Mouse (Mus musculus): ENCODE data around the gene Tmub1.
"Not testable (repeated sequence)": the region's sequence is repeated elsewhere in the genome, so short reads cannot be mapped to it uniquely, and the experiment has no call there.

Tmub1 gene

GRCm38 (mm10) chr5:24424004-24424781 is 23.5 kb downstream of the Tmub1 start:
- no peak for DNase-seq (ENCODE audit: low spot score in 2 of 2)

- peak; percentile 99 to 100 for DNase-seq (ENCODE audit: low spot score in 2 of 2)
Observed at GRCm38 (mm10) chr5:24423129-24424003, 24.3 kb downstream of the Tmub1 start, which contains the start of the genes Cdk5 and Slc4a2. Cdk5 (minus strand) TSS chr5:24423530. Slc4a2 (plus strand) TSS chr5:24423837.

- DNase-seq (ENCODE audit: low spot score in 2 of 2) = no peak
Observed at GRCm38 (mm10) chr5:24420381-24420780, 27.3 kb downstream of the Tmub1 start.

GRCm38 (mm10) chr5:24417587-24417986 is 30.1 kb downstream of the Tmub1 start:
- DNase-seq (ENCODE audit: low spot score in 2 of 2) = no peak

- peak in 1 of 2 experiments; percentile 82 for DNase-seq (ENCODE audit: low spot score in 2 of 2)
Observed at GRCm38 (mm10) chr5:24416222-24416736, 31.4 kb downstream of the Tmub1 start.

GRCm38 (mm10) chr5:24413938-24414337 is 33.7 kb downstream of the Tmub1 start:
- DNase-seq (ENCODE audit: low spot score in 2 of 2) = no peak

GRCm38 (mm10) chr5:24413042-24413693 is 34.5 kb downstream of the Tmub1 start, which contains the start of gene Asic3:
Asic3 (plus strand) TSS chr5:24413392.
- no peak for DNase-seq (ENCODE audit: low spot score in 2 of 2)

GRCm38 (mm10) chr5:24412063-24412462 is 35.6 kb downstream of the Tmub1 start:
- DNase-seq (ENCODE audit: low spot score in 2 of 2) = no peak

- no peak for DNase-seq (ENCODE audit: low spot score in 2 of 2)
Observed at GRCm38 (mm10) chr5:24409466-24409865, 38.2 kb downstream of the Tmub1 start.

- DNase-seq (ENCODE audit: low spot score in 2 of 2) = peak in 1 of 2 experiments; percentile 37
Observed at GRCm38 (mm10) chr5:24408651-24409050, 39.0 kb downstream of the Tmub1 start.

- no peak for DNase-seq (ENCODE audit: low spot score in 2 of 2)
Observed at GRCm38 (mm10) chr5:24405389-24405876, 42.2 kb downstream of the Tmub1 start.

- DNase-seq (ENCODE audit: low spot score in 2 of 2) = peak in 1 of 2 experiments; percentile 40
Observed at GRCm38 (mm10) chr5:24404594-24405360, 42.9 kb downstream of the Tmub1 start.

- DNase-seq (ENCODE audit: low spot score in 2 of 2) = peak in 1 of 2 experiments; percentile 32
Observed at GRCm38 (mm10) chr5:24401969-24402368, 45.7 kb downstream of the Tmub1 start.

GRCm38 (mm10) chr5:24400911-24401605 is 46.6 kb downstream of the Tmub1 start:
- DNase-seq (ENCODE audit: low spot score in 2 of 2) = no peak

GRCm38 (mm10) chr5:24400362-24400761 is 47.3 kb downstream of the Tmub1 start:
- DNase-seq (ENCODE audit: low spot score in 2 of 2) = no peak

- DNase-seq (ENCODE audit: low spot score in 2 of 2) = no peak
Observed at GRCm38 (mm10) chr5:24399686-24400085, 48.0 kb downstream of the Tmub1 start.

- not testable (repeated sequence) for DNase-seq (ENCODE audit: low spot score in 2 of 2)
Observed at GRCm38 (mm10) chr5:24396254-24396653, 51.4 kb downstream of the Tmub1 start.

Measured in left cerebral cortex, adult 9 months (tissue).